19 mouse cellular contexts compared by ENCODE assay signal in the genomic region with DNA sequence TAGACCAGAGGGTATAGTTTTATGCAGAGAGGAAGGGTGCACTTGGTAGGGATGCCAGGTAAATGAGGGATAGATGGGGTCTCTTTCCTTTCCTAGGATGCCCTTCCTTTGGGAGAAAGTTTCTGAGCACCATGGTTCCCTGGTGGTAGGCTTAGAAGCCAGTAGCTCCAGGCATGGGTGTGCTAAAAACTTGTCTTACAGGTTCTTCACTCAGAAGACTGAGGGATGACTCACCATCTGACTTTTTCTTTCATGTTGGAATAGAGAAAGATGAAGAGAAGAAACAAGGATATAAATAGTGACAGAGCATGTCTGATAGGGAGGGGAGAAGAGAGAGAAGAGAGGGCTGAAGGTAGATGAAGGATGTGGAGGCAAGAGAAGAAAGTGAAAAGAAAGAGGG.
"Had no signal": no experiment of that assay in that cellular context is flagged by ENCODE, and none has a peak within 500 bp of the region (broad histone marks: within the 10 kb centered on the region; RNA-seq: fewer than 3 reads in every experiment).

No protein-coding gene starts in this region.

- H3K9ac ChIP-seq: limb, embryonic 15.5 days; liver, embryonic 14.5 days; liver, postnatal 0 days; lung, embryonic 15.5 days; midbrain, embryonic 13.5 days; neural tube, embryonic 13.5 days had no signal

- H3K4me1 ChIP-seq: limb, embryonic 15.5 days; megakaryocyte, embryonic 14.5 days; midbrain, embryonic 13.5 days; neural tube, embryonic 13.5 days had no signal

- H3K27ac ChIP-seq: limb, embryonic 15.5 days; liver, embryonic 14.5 days; lung, embryonic 15.5 days; midbrain, embryonic 10.5 days; midbrain, embryonic 13.5 days; neural tube, embryonic 13.5 days had no signal

- H3K4me2 ChIP-seq: limb, embryonic 15.5 days; liver, embryonic 11.5 days; lung, embryonic 15.5 days; midbrain, embryonic 13.5 days; neural tube, embryonic 13.5 days had no signal

- ATAC-seq: liver, postnatal 0 days; midbrain, embryonic 13.5 days; midbrain, embryonic 16.5 days had no signal

- H3K36me3 ChIP-seq: limb, embryonic 15.5 days; lung, embryonic 15.5 days; midbrain, embryonic 10.5 days; midbrain, embryonic 13.5 days; neural tube, embryonic 13.5 days had no signal

- H3K27me3 ChIP-seq: limb, embryonic 15.5 days; lung, embryonic 15.5 days; midbrain, embryonic 13.5 days; neural tube, embryonic 13.5 days had no signal

- DNase-seq: kidney, adult 18-20 months; kidney, adult 9 months; kidney, postnatal 14 days; kidney, postnatal 4 days; liver, postnatal 0 days; lung, postnatal 10 days; lung, postnatal 36 days; retina, postnatal 1 day; thymus, postnatal 36 days had no signal

- H3K9me3 ChIP-seq: limb, embryonic 15.5 days; lung, embryonic 15.5 days; megakaryocyte, embryonic 14.5 days; midbrain, embryonic 10.5 days; midbrain, embryonic 13.5 days; neural tube, embryonic 13.5 days had no signal

- H3K4me3 ChIP-seq: limb, embryonic 15.5 days; lung, embryonic 15.5 days; megakaryocyte, embryonic 14.5 days; midbrain, embryonic 10.5 days; midbrain, embryonic 13.5 days; myocyte; neural tube, embryonic 13.5 days had no signal
